Mouse (Mus musculus) B cell, adult (primary cell): ENCODE data around the gene Olfr1189. TPM values are rescaled to one million over a fixed set of nuclear protein-coding genes. Genes with fewer than 3 reads are reported as not detected.

Experiments used
- total RNA-seq: library from RNA; stranded (reverse); gene quantifications from 4 replicates; pipeline ENCODE4 v1.2.4, GENCODE M21; 2023; ENCODE audit not compliant: inconsistent age

Gene Olfr1189
- not detected in 4 replicates for total RNA-seq

DNA sequence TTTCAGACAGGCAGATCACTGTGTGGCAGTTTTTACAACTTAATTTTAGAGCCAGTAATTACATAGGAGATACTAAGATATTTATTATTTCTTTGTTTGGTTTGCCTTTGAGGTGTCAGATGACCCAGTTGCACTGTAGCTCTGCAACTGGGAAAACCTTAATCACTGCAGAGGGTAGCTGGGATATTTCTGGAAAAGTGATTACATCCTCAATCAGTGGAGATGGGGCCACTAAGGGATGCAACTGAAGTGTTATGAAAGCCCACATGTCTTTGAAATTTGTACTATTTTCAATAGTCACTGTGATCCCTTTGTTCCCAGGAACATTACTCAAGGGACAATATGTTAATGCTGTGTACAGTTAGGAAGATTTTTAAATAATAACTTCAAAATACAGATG lies at the start of gene Olfr1189:
TSS of gene Olfr1189 (plus strand) at position 301 of the 400 bp plus-strand sequence.

DNA sequence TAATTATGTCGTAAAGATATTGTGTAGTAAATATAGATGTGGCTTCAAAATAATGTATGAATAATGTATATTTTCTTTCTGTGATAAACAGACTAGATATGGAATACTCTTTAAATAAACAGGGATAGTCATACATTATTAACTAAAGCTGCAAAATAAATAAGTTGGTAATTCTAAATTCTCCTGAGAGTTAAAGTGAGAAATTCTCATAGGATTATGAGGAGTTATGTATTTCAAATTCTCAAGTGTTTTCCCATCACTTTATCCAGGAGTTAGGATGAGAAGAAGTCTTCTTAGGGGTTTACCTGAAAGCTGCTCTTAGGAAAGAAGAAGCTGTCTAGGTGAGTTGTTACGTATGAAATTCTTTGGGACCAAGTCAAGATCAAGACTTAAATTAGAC lies 29.6 kb upstream of the Olfr1189 start, which contains the start of gene Olfr1188:
TSS of gene Olfr1188 (plus strand) at position 301 of the 400 bp plus-strand sequence.

DNA sequence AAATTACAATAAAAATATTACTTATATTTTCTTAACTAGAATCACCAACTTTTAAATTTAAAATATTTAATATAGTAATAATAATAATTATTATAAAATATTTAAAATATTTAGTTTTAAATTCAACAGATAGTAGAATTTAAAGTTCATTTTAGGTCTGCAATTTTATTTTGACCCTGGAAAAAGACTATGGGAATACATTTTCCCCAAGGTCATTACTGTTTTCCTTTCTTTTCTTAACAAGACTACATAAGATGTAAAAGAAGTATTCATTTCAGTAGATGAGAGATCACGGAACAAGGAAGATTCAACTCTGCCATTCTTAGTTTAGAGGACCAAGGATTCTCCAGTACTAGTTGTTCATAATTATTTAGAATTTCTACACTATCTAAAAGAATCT lies 54.0 kb downstream of the Olfr1189 start, which contains the start of gene Olfr1191-ps1:
TSS of gene Olfr1191-ps1 (plus strand) at position 301 of the 400 bp plus-strand sequence.

Other genes with a start within 250 kb of the Olfr1189 start
- not detected in 4 replicates for gene Olfr1176, start 249.7 kb upstream of the Olfr1189 start, total RNA-seq
- not detected in 4 replicates for gene Olfr1177-ps, start 240.0 kb upstream of the Olfr1189 start, total RNA-seq
- gene Olfr1178, start 199.4 kb upstream of the Olfr1189 start, total RNA-seq = not detected in 4 replicates
- gene Olfr1179, start 180.0 kb upstream of the Olfr1189 start, total RNA-seq = not detected in 4 replicates
- gene Olfr1180, start 167.3 kb upstream of the Olfr1189 start, total RNA-seq = not detected in 4 replicates
- gene Olfr1181, start 160.3 kb upstream of the Olfr1189 start, total RNA-seq = not detected in 4 replicates
- gene Gm13757, start 137.3 kb upstream of the Olfr1189 start, total RNA-seq = not detected in 4 replicates
- not detected in 4 replicates for gene Olfr1183, start 131.6 kb upstream of the Olfr1189 start, total RNA-seq
- gene Olfr1184, start 102.9 kb upstream of the Olfr1189 start, total RNA-seq = not detected in 4 replicates
- not detected in 4 replicates for gene Olfr1185-ps1, start 93.1 kb upstream of the Olfr1189 start, total RNA-seq
- gene Olfr1186, start 67.9 kb upstream of the Olfr1189 start, total RNA-seq = not detected in 4 replicates
- not detected in 4 replicates for gene Olfr1188, start 29.5 kb upstream of the Olfr1189 start, total RNA-seq
- gene Olfr1191-ps1, start 54.1 kb downstream of the Olfr1189 start, total RNA-seq = 0.15 to 0.26 TPM (median 0.16 TPM) in 3 of 4 replicates, not detected in the other
- not detected in 4 replicates for gene Olfr1192-ps1, start 62.1 kb downstream of the Olfr1189 start, total RNA-seq
- gene Olfr1193, start 89.2 kb downstream of the Olfr1189 start, total RNA-seq = not detected in 4 replicates
- not detected in 4 replicates for gene Olfr1195, start 102.7 kb downstream of the Olfr1189 start, total RNA-seq
- not detected in 4 replicates for gene Olfr1196, start 118.1 kb downstream of the Olfr1189 start, total RNA-seq
- not detected in 4 replicates for gene Olfr1197, start 145.9 kb downstream of the Olfr1189 start, total RNA-seq
- gene Olfr1198, start 164.9 kb downstream of the Olfr1189 start, total RNA-seq = not detected in 4 replicates
- gene Olfr1199, start 174.0 kb downstream of the Olfr1189 start, total RNA-seq = not detected in 4 replicates
- gene Olfr1200, start 184.0 kb downstream of the Olfr1189 start, total RNA-seq = not detected in 4 replicates
- gene Olfr1201, start 206.6 kb downstream of the Olfr1189 start, total RNA-seq = not detected in 4 replicates
- gene Olfr1202, start 228.0 kb downstream of the Olfr1189 start, total RNA-seq = not detected in 4 replicates
- gene Olfr1205, start 243.3 kb downstream of the Olfr1189 start, total RNA-seq = not detected in 4 replicates